Mouse (Mus musculus) frontal cortex, adult 2 months (tissue): Measurements from ENCODE around the gene Smarcc2. TPM values are rescaled to one million over a fixed set of nuclear protein-coding genes. Genes with fewer than 3 reads are reported as not detected.

ENCODE experiments used
- polyA plus RNA-seq: library from polyadenylated mRNA; depleted of rRNA; stranded (reverse); fragments of >200 nt; gene quantifications from 2 replicates; pipeline ENCODE4 v1.2.3, GENCODE M21; 2012; rRNA removed

Smarcc2 gene
- polyA plus RNA-seq, 1 experiment, result 255 TPM

Other genes starting within 250 kb of the Smarcc2 start
- 9.8 and 10.4 TPM in 2 replicates for gene Spryd4, start 247.4 kb upstream of the Smarcc2 start, polyA plus RNA-seq
- not detected in 2 replicates for gene Mip, start 233.4 kb upstream of the Smarcc2 start, polyA plus RNA-seq
- 5.1 and 5.3 TPM in 2 replicates for gene Timeless, start 227.2 kb upstream of the Smarcc2 start, polyA plus RNA-seq
- not detected in 2 replicates for gene Apon, start 205.2 kb upstream of the Smarcc2 start, polyA plus RNA-seq
- 0.23 and 0.58 TPM in 2 replicates for gene Apof, start 190.6 kb upstream of the Smarcc2 start, polyA plus RNA-seq
- gene Stat2, start 188.7 kb upstream of the Smarcc2 start, polyA plus RNA-seq, result 29.6 and 33.3 TPM in 2 replicates
- gene Il23a, start 160.5 kb upstream of the Smarcc2 start, polyA plus RNA-seq, result 0.34 TPM in 2 replicates
- gene Pan2, start 155.9 kb upstream of the Smarcc2 start, polyA plus RNA-seq, result 25.0 and 26.8 TPM in 2 replicates
- gene Cnpy2, start 136.8 kb upstream of the Smarcc2 start, polyA plus RNA-seq, result 64.4 and 65.1 TPM in 2 replicates
- 233 and 236 TPM in 2 replicates for gene Cs, start 121.5 kb upstream of the Smarcc2 start, polyA plus RNA-seq
- 89.1 and 94.8 TPM in 2 replicates for gene Coq10a, start 90.3 kb upstream of the Smarcc2 start, polyA plus RNA-seq
- 31.9 and 32.6 TPM in 2 replicates for gene Ankrd52, start 82.1 kb upstream of the Smarcc2 start, polyA plus RNA-seq
- 0.36 and 0.46 TPM in 2 replicates for gene Slc39a5, start 58.0 kb upstream of the Smarcc2 start, polyA plus RNA-seq
- 75.0 and 80.7 TPM in 2 replicates for gene Nabp2, start 47.8 kb upstream of the Smarcc2 start, polyA plus RNA-seq
- 75.5 and 76.2 TPM in 2 replicates for gene Rnf41, start 47.6 kb upstream of the Smarcc2 start, polyA plus RNA-seq
- 1,313 and 1,322 TPM in 2 replicates for gene Myl6, start 34.9 kb downstream of the Smarcc2 start, polyA plus RNA-seq
- gene Myl6b, start 39.4 kb downstream of the Smarcc2 start, polyA plus RNA-seq, result 24.7 and 27.5 TPM in 2 replicates
- 8.3 and 9.8 TPM in 2 replicates for gene Esyt1, start 66.6 kb downstream of the Smarcc2 start, polyA plus RNA-seq
- 11.3 and 12.2 TPM in 2 replicates for gene Zc3h10, start 88.5 kb downstream of the Smarcc2 start, polyA plus RNA-seq
- 1,933 and 2,601 TPM in 2 replicates for gene Rpl41, start 90.1 kb downstream of the Smarcc2 start, polyA plus RNA-seq
- gene Pa2g4, start 106.7 kb downstream of the Smarcc2 start, polyA plus RNA-seq, result 72.3 and 78.6 TPM in 2 replicates
- gene Erbb3, start 130.4 kb downstream of the Smarcc2 start, polyA plus RNA-seq, result 8.4 and 9.2 TPM in 2 replicates
- 396 and 476 TPM in 2 replicates for gene Rps26, start 167.5 kb downstream of the Smarcc2 start, polyA plus RNA-seq
- gene Ikzf4, start 186.7 kb downstream of the Smarcc2 start, polyA plus RNA-seq, result 11.1 and 11.6 TPM in 2 replicates
- gene Suox, start 214.8 kb downstream of the Smarcc2 start, polyA plus RNA-seq, result 12.9 and 13.4 TPM in 2 replicates
- gene Rab5b, start 237.0 kb downstream of the Smarcc2 start, polyA plus RNA-seq, result 114 and 118 TPM in 2 replicates
- gene Pmel, start 244.9 kb downstream of the Smarcc2 start, polyA plus RNA-seq, result 0.80 and 0.98 TPM in 2 replicates
- 4.9 and 6.0 TPM in 2 replicates for gene Cdk2, start 245.8 kb downstream of the Smarcc2 start, polyA plus RNA-seq